Mouse (Mus musculus) retina, postnatal 1 day (tissue): Measurements from ENCODE around the gene Slc9a3r1.
A peak's percentile ranks its signal among the peaks of the same experiment; 100 is the strongest.

Experiments
- DNase-seq: peaks from one replicate; pipeline ENCODE4 v3.0.0-alpha.2; 2012

Gene Slc9a3r1

GRCm38 (mm10) chr11:115227640-115228039, 64.5 kb downstream of the Slc9a3r1 start:
- DNase-seq: no peak

DNA sequence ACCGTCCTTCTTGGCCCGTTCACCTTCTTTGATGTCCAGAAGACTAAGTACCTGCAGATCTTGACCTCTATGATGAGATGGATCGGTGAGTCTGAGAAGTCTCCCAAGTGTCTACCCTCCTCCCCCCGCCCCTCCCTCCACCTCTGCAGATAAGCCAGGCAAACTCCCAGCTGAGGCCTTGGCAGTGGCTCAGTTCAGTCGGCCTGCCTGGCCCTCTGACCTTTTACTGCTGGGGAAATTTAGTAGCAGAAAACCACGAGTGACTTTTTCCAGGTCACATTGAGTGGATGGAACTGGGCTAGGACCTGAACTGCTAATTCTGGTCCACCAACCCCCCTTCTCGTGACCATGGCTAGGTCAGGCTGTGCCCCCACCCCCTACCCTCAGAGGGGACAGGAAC, 65.3 kb downstream of the Slc9a3r1 start:
- no peak for DNase-seq

DNA sequence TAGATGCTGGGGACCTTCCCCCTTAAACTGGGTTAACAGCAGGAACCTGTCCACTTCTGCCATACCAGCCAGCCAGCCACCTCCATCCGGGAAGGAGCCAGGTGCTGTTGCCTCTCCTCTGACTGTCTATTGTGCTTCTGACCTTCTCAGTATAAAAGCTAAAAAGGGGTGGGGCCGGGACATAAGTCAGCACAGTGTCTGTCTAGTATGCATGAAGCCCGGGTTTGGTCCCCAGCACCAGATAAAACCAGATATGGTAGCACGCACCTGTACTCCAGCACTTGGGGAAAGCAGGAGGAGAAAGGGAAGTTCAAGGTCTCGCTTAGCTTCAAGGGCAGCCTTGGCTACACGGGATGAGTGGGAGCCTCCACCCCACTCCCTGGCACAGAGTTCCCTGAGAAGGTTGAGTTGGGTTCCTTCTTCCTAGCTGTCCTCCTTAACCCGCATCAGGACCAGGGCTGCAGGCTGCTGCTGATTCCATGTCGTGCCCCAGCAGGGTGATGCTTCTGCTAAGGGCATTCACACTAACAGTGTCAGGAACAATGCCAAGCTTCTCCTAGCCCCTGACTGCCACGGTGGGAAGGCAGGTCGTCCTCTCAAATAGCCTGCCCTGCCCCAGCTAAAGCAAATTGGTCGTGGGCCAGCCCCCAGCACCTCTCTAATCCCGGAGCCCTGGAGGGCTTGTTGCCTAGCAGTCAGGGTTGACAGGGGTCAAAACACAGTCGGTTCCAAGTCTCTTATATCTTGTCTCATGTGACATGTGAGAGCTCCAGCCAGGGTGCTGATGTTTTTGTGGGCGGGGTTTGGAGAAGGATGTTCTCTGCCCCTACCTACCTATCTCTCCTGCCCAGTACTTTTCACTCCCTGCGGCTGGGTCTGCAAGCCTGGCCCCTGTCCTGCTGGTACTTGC, 66.1 kb downstream of the Slc9a3r1 start:
- DNase-seq: peak; percentile 50
